Mouse (Mus musculus): ENCODE results near the gene Cxcr3. TPM values are rescaled to one million over a fixed set of nuclear protein-coding genes. Genes with fewer than 3 reads are reported as not detected.

Cxcr3 gene
- 0.10 and 0.15 TPM in 2 replicates for polyA plus RNA-seq (2021; fragmentation: Nextera tagmentation)
- long read RNA-seq, experiment 1, result 0 reads
- long read RNA-seq, experiment 2, result 0 reads

DNA sequence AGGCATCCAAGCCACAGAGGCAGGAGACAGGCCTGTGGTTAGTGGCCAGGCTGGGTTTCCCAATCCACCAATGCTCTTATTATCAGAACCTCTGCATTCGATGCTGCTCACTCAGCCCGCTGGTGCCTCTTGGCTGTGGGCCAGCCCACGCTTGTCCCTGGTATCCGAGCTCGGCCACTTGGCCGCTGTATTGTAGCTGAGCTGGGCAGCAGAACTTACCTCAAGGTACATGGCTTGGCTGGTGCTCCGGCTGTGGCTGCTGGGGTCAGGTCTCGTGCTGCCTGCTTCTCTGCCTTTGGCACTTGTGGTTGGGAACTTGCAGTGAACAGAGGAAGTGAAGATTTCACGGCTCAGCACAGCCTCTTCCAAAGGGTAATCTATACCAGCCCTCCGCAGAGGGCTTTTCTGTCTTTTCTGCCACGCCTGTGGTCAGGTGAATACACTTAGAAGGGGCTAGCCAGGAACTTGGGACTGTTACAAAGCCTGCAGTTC is at the start of gene Cxcr3:
Gene Cxcr3 (minus strand): TSS at position 442 of the 492 bp plus-strand sequence.

Other genes with a start within 250 kb of the Cxcr3 start
- gene Taf1, start 201.5 kb downstream of the Cxcr3 start, polyA plus RNA-seq (2021; fragmentation: Nextera tagmentation), result 6.3 and 6.5 TPM in 2 replicates
- gene Ogt, start 94.2 kb downstream of the Cxcr3 start, polyA plus RNA-seq (2021; fragmentation: Nextera tagmentation), result 23.4 and 25.8 TPM in 2 replicates
- gene Gm4779, start 60.2 kb upstream of the Cxcr3 start, polyA plus RNA-seq (2021; fragmentation: Nextera tagmentation), result 0.38 and 0.46 TPM in 2 replicates
- gene 8030474K03Rik, start 60.4 kb upstream of the Cxcr3 start, polyA plus RNA-seq (2021; fragmentation: Nextera tagmentation), result 0.11 TPM in 1 of 2 replicates, not detected in the other
- 13.0 and 18.3 TPM in 2 replicates for gene Nhsl2, start 115.1 kb upstream of the Cxcr3 start, polyA plus RNA-seq (2021; fragmentation: Nextera tagmentation)

Measured in layer of hippocampus, adult 6 months (tissue).